Mouse (Mus musculus): ENCODE results near the gene Bbip1. TPM values are rescaled to one million over a fixed set of nuclear protein-coding genes. Genes with fewer than 3 reads are reported as not detected.

Bbip1 gene
- 69.7 and 70.2 TPM in 2 replicates for polyA plus RNA-seq (2014; fragmentation: Nextera tagmentation; extraction: Ambion mirVana)

- no peaks in the 10 kb centered on the region for H3K9me3 ChIP-seq (replicated peaks; ENCODE audit: control insufficient read depth, low read length)
- ATAC-seq (replicated peaks; ENCODE audit: insufficient number of reproducible peaks, low FRiP score, low TSS enrichment): peak; percentile 92
- H3K4me2 ChIP-seq: peak within 1 kb of the TSS; percentile 71
- H3K9ac ChIP-seq (ENCODE audit: low read depth, low read length): peak within 1 kb of the TSS; percentile 91
- peak within 1 kb of the TSS; percentile 97 for H3K27ac ChIP-seq (ENCODE audit: low read depth, low read length)
- H3K4me3 ChIP-seq (ENCODE audit: low read depth, low read length): peak within 1 kb of the TSS; percentile 80
- no peaks in the 10 kb centered on the region for H3K27me3 ChIP-seq (ENCODE audit: control insufficient read depth, insufficient read depth, low read length)
- under 1% methylated on average over 55 of the region's 62 CpGs for WGBS (ENCODE audit: insufficient replicate concordance)
- H3K36me3 ChIP-seq (ENCODE audit: control insufficient read depth, insufficient read depth, low read length): no peaks in the 10 kb centered on the region
- H3K4me1 ChIP-seq (ENCODE audit: control insufficient read depth, insufficient read depth, low read length): peaks cover 12% of the 10 kb centered on the region
Observed at GRCm38 (mm10) chr19:53943802-53944785, at the start of gene Bbip1, which contains the start of gene Shoc2. TSS of gene Bbip1 (minus strand) at chr19:53944627. TSS of gene Shoc2 (plus strand) at chr19:53944306.

GRCm38 (mm10) chr19:53993860-53994259 lies 49.4 kb upstream of the Bbip1 start:
- 88% methylated on average over 3 of the region's 3 CpGs for WGBS (ENCODE audit: insufficient replicate concordance)

GRCm38 (mm10) chr19:53990538-53990937 lies 46.1 kb upstream of the Bbip1 start:
- Histone ChIP-seq H3K4me3 (ENCODE audit: low read depth, low read length) (no peak overlapping the region), H3K4me2 (no peak overlapping the region), H3K4me1 (ENCODE audit: control insufficient read depth, insufficient read depth, low read length) (no peaks in the 10 kb centered on the region), H3K27me3 (ENCODE audit: control insufficient read depth, insufficient read depth, low read length) (no peaks in the 10 kb centered on the region), H3K9me3 (replicated peaks; ENCODE audit: control insufficient read depth, low read length) (no peaks in the 10 kb centered on the region), H3K9ac (ENCODE audit: low read depth, low read length) (no peak overlapping the region), H3K36me3 (ENCODE audit: control insufficient read depth, insufficient read depth, low read length) (no peaks in the 10 kb centered on the region), H3K27ac (ENCODE audit: low read depth, low read length) (no peak overlapping the region)
- 90% methylated on average over 2 of the region's 2 CpGs for WGBS (ENCODE audit: insufficient replicate concordance)
- ATAC-seq (replicated peaks; ENCODE audit: insufficient number of reproducible peaks, low FRiP score, low TSS enrichment): no peak

More at GRCm38 (mm10) chr19:53993860-53994259, 49.4 kb upstream of the Bbip1 start:
- no peak overlapping the region for H3K9ac ChIP-seq (ENCODE audit: low read depth, low read length)
- H3K9me3 ChIP-seq (replicated peaks; ENCODE audit: control insufficient read depth, low read length): no peaks in the 10 kb centered on the region
- H3K4me1 ChIP-seq (ENCODE audit: control insufficient read depth, insufficient read depth, low read length): no peaks in the 10 kb centered on the region
- no peak overlapping the region for H3K4me3 ChIP-seq (ENCODE audit: low read depth, low read length)
- H3K27ac ChIP-seq (ENCODE audit: low read depth, low read length): no peak overlapping the region
- no peaks in the 10 kb centered on the region for H3K27me3 ChIP-seq (ENCODE audit: control insufficient read depth, insufficient read depth, low read length)
- ATAC-seq (replicated peaks; ENCODE audit: insufficient number of reproducible peaks, low FRiP score, low TSS enrichment): no peak
- H3K4me2 ChIP-seq: no peak overlapping the region
- no peaks in the 10 kb centered on the region for H3K36me3 ChIP-seq (ENCODE audit: control insufficient read depth, insufficient read depth, low read length)

GRCm38 (mm10) chr19:53984628-53985027 lies 40.2 kb upstream of the Bbip1 start:
- 84% methylated on average over 3 of the region's 3 CpGs for WGBS (ENCODE audit: insufficient replicate concordance)
- Histone ChIP-seq H3K9me3 (replicated peaks; ENCODE audit: control insufficient read depth, low read length) (no peaks in the 10 kb centered on the region), H3K27me3 (ENCODE audit: control insufficient read depth, insufficient read depth, low read length) (no peaks in the 10 kb centered on the region), H3K36me3 (ENCODE audit: control insufficient read depth, insufficient read depth, low read length) (no peaks in the 10 kb centered on the region), H3K9ac (ENCODE audit: low read depth, low read length) (no peak overlapping the region), H3K4me3 (ENCODE audit: low read depth, low read length) (no peak overlapping the region), H3K27ac (ENCODE audit: low read depth, low read length) (no peak overlapping the region), H3K4me2 (no peak overlapping the region), H3K4me1 (ENCODE audit: control insufficient read depth, insufficient read depth, low read length) (no peaks in the 10 kb centered on the region)
- ATAC-seq (replicated peaks; ENCODE audit: insufficient number of reproducible peaks, low FRiP score, low TSS enrichment): no peak

- Histone ChIP-seq H3K4me2 (no peak overlapping the region), H3K9me3 (replicated peaks; ENCODE audit: control insufficient read depth, low read length) (no peaks in the 10 kb centered on the region), H3K36me3 (ENCODE audit: control insufficient read depth, insufficient read depth, low read length) (no peaks in the 10 kb centered on the region), H3K27me3 (ENCODE audit: control insufficient read depth, insufficient read depth, low read length) (no peaks in the 10 kb centered on the region), H3K9ac (ENCODE audit: low read depth, low read length) (no peak overlapping the region), H3K4me3 (ENCODE audit: low read depth, low read length) (no peak overlapping the region), H3K27ac (ENCODE audit: low read depth, low read length) (no peak overlapping the region), H3K4me1 (ENCODE audit: control insufficient read depth, insufficient read depth, low read length) (no peaks in the 10 kb centered on the region)
- no peak for ATAC-seq (replicated peaks; ENCODE audit: insufficient number of reproducible peaks, low FRiP score, low TSS enrichment)
- WGBS (ENCODE audit: insufficient replicate concordance): 97% methylated on average over 1 of the region's 1 CpGs
Observed at GRCm38 (mm10) chr19:53983336-53983735, 38.9 kb upstream of the Bbip1 start.

GRCm38 (mm10) chr19:53982041-53982440 lies 37.6 kb upstream of the Bbip1 start:
- H3K4me2 ChIP-seq: no peak overlapping the region
- no peaks in the 10 kb centered on the region for H3K9me3 ChIP-seq (replicated peaks; ENCODE audit: control insufficient read depth, low read length)
- no peak; the same call in 1 of the 2 replicates for ATAC-seq (replicated peaks; ENCODE audit: insufficient number of reproducible peaks, low FRiP score, low TSS enrichment)
- H3K36me3 ChIP-seq (ENCODE audit: control insufficient read depth, insufficient read depth, low read length): no peaks in the 10 kb centered on the region; the same call in 1 of the 2 replicates
- H3K27ac ChIP-seq (ENCODE audit: low read depth, low read length): no peak overlapping the region
- H3K27me3 ChIP-seq (ENCODE audit: control insufficient read depth, insufficient read depth, low read length): no peaks in the 10 kb centered on the region
- no peaks in the 10 kb centered on the region for H3K4me1 ChIP-seq (ENCODE audit: control insufficient read depth, insufficient read depth, low read length)
- 52% methylated on average over 3 of the region's 3 CpGs for whole genome bisulfite sequencing (ENCODE audit: insufficient replicate concordance)
- H3K4me3 ChIP-seq (ENCODE audit: low read depth, low read length): no peak overlapping the region
- H3K9ac ChIP-seq (ENCODE audit: low read depth, low read length): no peak overlapping the region

GRCm38 (mm10) chr19:53973656-53974055 lies 29.2 kb upstream of the Bbip1 start:
- Histone ChIP-seq H3K4me2 (no peak overlapping the region), H3K27me3 (ENCODE audit: control insufficient read depth, insufficient read depth, low read length) (no peaks in the 10 kb centered on the region), H3K9me3 (replicated peaks; ENCODE audit: control insufficient read depth, low read length) (no peaks in the 10 kb centered on the region), H3K4me1 (ENCODE audit: control insufficient read depth, insufficient read depth, low read length) (no peaks in the 10 kb centered on the region), H3K9ac (ENCODE audit: low read depth, low read length) (no peak overlapping the region), H3K36me3 (ENCODE audit: control insufficient read depth, insufficient read depth, low read length) (no peaks in the 10 kb centered on the region; the same call in 1 of the 2 replicates), H3K27ac (ENCODE audit: low read depth, low read length) (no peak overlapping the region), H3K4me3 (ENCODE audit: low read depth, low read length) (no peak overlapping the region)
- 66% methylated on average over 1 of the region's 1 CpGs for WGBS (ENCODE audit: insufficient replicate concordance)
- ATAC-seq (replicated peaks; ENCODE audit: insufficient number of reproducible peaks, low FRiP score, low TSS enrichment): no peak

GRCm38 (mm10) chr19:53971938-53972337 lies 27.5 kb upstream of the Bbip1 start:
- Histone ChIP-seq H3K4me2 (no peak overlapping the region), H3K9ac (ENCODE audit: low read depth, low read length) (no peak overlapping the region), H3K36me3 (ENCODE audit: control insufficient read depth, insufficient read depth, low read length) (no peaks in the 10 kb centered on the region; the same call in 1 of the 2 replicates), H3K27ac (ENCODE audit: low read depth, low read length) (0 out of 2 replicates have a peak overlapping the region, but pooled peaks have one; percentile 57), H3K9me3 (replicated peaks; ENCODE audit: control insufficient read depth, low read length) (no peaks in the 10 kb centered on the region), H3K4me3 (ENCODE audit: low read depth, low read length) (no peak overlapping the region), H3K4me1 (ENCODE audit: control insufficient read depth, insufficient read depth, low read length) (no peaks in the 10 kb centered on the region), H3K27me3 (ENCODE audit: control insufficient read depth, insufficient read depth, low read length) (no peaks in the 10 kb centered on the region)
- ATAC-seq (replicated peaks; ENCODE audit: insufficient number of reproducible peaks, low FRiP score, low TSS enrichment): no peak
- WGBS (ENCODE audit: insufficient replicate concordance): 66% methylated on average over 7 of the region's 7 CpGs
